Mouse (Mus musculus): ENCODE data around the gene Trip10.

GRCm38 (mm10) chr17:57221911-57222310 lies 27.3 kb upstream of the Trip10 start:
- TF ChIP-seq CTCF (IDR thresholded peaks at IDR 0.05; ENCODE audit: low read depth) (no peak), EP300 (IDR thresholded peaks at IDR 0.05; ENCODE audit: low read depth) (no peak)
